Mouse (Mus musculus): Measurements from ENCODE around the gene Naa20. TPM values are rescaled to one million over a fixed set of nuclear protein-coding genes. Genes with fewer than 3 reads are reported as not detected.
A peak's percentile ranks its signal among the peaks of the same experiment; 100 is the strongest.
"Not testable (repeated sequence)": the region's sequence is repeated elsewhere in the genome, so short reads cannot be mapped to it uniquely, and the experiment has no call there.

Gene Naa20
- total RNA-seq, 2 experiments from 2014 or later = 52.1 to 57.4 TPM

DNA sequence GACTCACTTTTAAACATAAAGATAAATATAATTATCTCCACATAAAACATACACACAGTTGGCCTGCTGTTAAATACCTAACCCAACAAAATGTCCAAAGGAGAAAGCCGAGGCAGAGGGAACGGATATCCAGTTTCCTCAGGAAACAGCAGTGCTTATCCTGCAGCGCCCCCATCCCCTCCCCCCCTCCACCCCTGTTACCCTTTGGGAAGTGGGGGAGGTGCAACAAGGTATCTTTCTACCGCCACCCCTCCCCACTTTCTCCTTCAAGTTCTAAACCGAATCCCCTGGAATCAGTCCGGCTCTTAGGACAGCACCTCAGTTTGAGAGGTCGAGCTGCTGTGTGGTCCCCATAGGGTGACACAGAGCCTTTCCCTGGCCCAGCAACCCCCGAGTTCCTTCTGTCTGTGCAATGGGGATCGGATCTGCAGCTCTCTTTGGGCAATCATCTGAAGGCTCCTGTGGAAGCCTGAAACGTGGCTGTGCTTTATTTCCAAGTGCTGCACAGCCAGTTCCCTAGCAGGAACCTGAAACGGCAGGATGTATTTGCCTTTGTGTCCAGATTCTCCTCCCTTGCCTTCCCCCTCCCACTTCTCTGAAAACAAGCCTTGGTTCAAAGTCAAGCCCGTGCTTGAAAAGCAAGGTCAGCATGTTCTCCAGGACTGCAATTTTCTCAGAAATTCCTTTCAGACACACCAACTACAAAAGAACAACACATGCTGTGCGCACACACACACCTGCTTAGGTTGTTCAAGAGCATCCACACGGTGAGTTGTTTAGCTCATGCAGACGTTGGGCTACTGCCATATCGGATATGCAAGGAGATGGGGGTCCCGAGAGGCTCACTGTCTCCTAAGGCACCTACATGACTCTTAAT, 17.6 kb upstream of the Naa20 start:
- DNase-seq (ENCODE audit: low spot score) = no peak

DNA sequence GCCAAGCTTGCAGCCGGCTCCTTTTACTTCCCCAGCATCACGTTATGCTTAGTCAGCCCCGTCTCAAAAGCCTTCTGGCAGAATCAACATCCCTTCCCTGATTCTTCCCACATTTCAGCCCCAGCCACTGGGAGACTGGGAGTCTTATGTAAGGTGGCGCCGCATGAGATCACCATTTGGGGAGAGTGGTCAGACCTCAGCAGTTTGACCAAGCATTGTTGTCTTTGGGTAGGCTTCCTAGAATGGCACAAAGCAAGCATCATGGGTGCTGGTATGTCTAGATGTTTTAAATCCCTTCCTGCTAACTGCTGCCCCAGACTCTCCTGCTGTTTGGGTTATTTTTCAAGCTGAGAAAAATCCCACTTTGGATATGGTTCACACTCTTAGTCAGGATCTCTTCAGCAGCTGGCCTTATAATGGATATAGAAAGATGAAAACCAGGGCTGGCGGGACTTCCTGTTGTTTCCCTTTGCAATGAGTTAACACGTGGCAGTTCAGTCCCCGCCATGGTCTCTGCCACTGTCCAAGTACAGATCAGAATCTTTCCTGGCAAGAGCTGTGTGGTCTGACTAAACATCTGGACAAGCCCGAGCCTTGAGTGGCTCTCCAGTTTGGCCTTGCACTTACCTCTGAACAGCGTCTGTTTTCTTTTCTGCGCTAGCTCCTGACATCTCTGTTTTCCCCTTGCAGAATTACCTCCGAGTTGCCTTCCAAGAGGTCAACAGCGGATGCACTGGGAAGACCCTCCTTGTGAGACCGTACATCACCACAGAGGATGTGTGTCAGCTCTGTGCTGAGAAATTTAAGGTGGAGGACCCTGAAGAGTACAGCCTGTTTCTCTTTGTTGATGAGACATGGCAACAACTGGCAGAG, 16.8 kb upstream of the Naa20 start:
- DNase-seq (ENCODE audit: low spot score) = peak; percentile 69

DNA sequence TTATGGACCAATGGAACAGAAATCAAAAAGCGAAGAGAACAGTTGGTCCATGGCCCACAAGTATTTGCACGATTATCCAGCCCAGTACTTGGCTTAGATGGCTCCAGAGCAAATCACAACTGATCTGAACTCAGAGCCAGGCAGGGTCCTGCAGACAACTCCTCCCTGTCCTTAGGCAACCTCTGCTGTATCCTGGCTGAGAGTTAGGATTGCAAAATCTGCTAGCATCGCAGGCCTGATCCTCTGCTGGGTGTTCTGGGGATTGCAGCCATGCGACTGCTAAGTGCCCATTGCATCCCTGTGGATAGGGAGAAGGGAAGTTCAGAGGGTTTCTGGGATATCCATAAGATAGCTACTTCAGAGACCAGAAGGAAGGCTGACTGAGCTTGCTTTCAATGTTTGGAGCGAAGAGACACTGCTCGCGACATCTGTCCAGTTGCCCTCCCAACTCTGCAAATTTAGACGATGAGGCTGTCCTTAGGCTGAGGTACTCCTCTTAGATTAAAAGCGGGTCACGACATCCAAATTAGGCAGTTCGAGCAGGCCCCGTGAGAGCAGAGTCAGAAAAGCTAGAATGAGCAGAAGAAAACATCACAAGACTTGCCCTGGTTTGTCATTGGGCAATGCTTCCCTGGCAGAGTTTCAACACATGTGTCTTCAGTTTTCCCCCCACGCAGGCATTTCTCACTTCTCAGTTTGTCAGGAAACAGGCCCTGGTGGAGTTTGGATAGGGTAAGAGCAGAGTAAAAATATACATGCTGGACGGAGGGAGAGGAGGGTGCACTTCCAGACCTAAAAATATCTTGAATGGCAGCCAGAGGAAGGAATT, 13.7 kb upstream of the Naa20 start:
- DNase-seq (ENCODE audit: low spot score) = peak; percentile 81

DNA sequence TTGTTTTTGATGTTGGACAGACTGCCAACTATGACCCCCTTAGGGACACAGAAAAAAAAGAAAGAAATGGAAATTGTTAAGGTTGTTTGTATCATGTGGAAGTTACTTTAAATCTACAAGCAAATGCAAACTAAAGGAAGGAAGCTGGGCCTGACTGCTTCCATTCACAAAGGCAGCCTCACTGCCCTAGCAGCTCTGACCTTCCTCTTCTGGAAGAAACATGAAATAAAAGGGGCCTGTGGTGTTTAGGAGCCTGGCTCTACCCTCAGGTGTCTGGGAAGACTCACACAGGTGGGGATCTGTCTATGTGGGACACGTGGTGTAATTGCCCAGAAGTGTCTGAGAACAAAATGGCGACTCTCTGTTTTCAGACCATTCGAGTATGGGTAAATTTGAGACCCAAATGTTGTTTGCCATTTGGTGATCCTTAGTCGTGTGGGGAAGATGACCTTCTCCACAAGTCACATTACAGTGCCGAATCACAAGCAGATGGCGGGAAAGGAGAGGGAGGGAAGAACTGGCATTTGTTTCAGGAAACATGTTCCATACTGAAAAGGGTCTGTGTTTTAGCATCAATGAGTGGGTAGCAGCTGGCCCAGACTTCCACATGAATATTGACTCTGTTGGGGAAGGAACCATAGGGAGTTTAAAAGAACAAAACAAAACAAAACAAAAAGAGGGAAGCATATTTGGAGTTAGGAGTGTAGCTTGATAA, 13.0 kb upstream of the Naa20 start:
- no peak for DNase-seq (ENCODE audit: low spot score)

DNA sequence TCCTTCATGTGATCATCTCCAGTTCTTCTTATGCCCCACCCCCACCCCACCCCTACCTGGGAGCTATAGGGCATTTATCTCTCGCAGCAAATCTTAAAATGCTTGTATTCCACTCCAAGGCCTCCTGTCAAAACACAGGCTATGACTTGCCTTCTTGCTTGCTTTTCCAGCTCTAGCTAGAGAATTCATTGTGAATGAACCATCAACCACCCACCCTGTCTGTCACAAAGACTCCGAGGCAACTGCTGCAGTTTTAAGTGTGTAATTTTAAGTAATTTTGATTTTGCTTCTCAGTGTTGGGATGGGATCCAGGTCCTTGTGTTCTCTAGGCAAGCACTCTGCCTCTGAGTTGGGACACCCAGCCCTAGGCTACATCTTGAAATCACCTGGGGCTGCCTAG, 11.3 kb upstream of the Naa20 start:
- no peak for DNase-seq (ENCODE audit: low spot score)

DNA sequence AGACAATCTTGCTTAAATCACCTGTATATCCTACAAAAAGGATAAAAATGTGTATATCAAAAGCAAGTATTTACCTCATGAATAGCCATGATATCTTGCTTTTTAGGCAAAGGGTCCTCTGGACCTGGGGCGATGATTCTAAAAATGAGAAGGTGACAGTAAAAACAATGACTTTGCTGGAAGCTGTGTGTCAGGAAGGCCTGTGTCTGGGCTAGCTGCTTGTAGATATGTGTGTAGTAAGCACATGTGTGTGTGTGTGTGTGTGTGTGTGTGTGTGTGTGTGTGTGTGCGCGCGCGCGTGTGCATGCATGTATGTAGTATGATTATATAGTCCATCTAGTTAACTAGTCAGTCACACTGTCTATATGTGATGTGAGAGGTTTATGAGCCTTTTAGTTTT, 8.1 kb upstream of the Naa20 start:
- DNase-seq (ENCODE audit: low spot score) = no peak

DNA sequence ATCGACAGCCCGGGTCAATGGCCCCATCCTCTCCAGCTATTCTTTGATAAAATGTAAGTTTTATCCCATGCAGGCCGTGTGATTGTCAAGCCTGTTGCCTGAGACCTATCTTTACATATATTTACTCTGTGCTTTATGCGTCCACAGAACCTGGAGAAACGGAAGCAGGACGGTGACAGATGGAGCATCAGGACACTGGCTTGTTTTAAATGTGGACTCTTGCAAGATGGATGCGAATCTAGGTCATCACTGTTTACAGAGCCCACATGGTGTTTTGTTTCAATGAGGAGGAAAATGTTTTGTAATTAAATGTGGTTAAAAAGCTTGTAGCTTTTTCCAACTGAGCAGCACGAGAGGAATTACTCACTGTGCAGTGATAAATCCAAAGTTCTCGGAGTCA, 3.8 kb upstream of the Naa20 start:
- DNase-seq (ENCODE audit: low spot score) = no peak

DNA sequence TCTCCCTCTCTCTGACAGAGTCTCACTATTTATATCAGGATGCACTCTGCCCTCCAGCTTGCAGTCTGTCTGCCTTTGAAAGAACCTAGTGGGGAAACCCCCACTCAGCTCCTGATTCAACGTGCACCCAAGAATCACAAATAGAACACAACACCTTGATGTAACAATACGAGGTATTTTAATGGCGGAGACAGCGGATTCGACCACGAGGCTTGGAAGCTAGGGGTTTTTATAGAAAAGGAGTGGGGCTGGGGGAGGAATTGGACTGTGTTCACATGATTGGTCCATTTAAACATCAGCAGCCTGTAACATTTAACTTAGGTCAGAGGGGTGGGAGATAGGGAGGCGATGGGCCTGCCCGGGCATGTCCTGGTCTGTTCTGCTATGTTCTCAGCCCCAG, 1.6 kb upstream of the Naa20 start:
- not testable (repeated sequence) for DNase-seq (ENCODE audit: low spot score)

DNA sequence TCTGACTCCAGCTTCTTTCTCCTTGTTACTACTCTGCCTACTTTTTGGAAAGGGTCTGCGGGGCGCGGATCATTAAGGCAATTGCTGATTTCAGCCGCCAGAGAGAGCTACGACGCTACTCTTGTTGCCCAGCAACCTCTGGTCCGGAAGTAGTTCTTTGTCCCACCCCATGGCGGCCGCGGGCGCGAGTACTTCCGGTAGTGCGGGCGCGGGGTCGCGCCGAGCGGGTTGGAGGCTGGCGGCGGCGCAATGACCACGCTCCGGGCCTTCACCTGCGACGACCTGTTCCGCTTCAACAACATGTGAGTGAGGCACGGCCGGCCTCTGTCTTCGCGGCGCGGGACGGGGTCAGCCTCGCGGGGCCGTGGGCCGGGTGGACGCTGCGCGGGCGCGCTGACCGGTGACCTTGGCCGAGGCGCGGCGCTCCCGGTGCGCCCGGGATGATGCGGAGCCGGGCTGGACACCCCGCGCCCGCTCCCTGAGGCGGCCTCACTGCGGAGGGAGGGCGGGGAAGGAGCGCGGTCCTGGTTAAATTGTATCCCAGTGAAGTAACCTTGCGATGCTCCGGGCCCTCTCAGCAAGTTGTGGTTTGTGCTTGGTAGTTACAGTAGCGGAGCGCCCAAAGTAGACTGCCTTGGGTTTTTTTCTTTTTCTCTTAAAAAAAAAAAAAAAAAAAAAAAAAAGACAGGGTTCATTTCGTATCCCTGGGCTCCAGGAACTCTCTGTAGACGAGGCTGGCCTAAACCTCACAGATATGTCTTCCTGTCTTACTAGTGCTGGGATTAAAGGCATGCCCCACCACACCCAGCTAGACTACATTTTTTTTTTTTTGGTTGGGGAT, 1.4 kb downstream of the Naa20 start:
- peak; percentile 92 for DNase-seq (ENCODE audit: low spot score)

DNA sequence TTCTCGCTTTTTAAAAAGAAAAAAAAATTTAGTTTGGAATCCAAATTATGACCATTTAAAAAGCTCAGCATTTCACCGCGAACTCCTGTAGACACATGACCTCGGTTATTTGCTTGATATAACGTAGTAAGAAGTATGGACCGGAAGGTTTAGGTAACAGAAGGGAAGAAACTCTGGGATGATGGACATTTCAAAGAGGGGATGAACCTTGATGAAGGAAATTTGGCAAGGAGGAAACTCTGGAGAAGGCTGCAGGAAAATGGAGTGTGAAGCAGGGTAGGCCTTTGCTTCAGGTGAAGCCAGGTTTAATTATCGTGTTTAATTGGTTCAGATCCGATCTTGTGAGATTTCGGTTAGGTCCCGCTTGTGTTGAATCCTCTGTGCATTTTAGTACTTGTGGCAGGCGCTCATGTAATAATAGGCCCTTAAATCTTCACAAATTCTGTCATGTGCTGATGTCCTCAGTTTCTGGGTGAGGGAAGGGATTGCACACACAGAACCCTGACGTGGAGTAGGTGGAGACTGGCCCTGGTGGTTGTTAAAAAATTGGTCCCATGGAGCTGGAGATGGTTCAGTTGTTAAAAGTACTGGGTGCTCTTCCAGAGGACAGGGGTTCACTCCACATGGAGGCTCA, 2.2 kb downstream of the Naa20 start:
- no peak for DNase-seq (ENCODE audit: low spot score)

DNA sequence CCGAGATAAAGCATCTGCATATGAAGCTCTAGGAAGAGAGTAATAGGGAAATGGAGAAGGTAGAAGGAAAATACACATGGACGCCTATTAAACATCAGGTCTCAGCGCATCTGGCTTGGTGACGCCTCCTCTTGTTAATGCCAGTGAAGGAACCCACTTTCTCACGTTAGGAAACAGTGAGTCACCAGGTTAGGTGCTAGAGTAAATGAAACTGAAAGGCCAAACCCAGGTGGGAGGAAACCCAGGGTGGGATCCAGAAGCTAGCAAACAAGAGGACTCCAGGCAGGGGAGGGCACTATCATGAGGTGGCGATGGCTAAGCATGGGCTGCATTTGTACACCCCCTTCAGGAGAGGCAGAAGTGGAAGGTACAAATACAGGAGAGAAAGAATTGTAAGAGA, 3.3 kb downstream of the Naa20 start:
- DNase-seq (ENCODE audit: low spot score) = no peak

DNA sequence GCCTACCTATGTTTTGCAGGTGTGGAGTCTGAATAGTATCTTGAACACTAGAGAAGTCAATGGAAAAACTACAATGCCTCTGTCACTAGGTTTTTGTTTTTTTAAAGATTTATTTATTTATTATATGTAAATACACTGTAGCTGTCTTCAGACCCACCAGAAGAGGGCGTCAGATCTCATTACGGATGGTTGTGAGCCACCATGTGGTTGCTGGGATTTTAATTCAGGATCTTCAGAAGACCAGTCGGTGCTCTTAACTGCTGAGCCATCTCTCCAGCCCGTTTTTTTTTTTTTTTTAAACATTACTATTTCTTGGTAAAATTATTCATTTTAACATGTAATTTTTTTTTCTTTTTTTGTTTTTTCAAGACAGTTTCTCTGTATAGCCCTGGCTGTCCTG, 4.0 kb downstream of the Naa20 start:
- DNase-seq (ENCODE audit: low spot score) = not testable (repeated sequence)

DNA sequence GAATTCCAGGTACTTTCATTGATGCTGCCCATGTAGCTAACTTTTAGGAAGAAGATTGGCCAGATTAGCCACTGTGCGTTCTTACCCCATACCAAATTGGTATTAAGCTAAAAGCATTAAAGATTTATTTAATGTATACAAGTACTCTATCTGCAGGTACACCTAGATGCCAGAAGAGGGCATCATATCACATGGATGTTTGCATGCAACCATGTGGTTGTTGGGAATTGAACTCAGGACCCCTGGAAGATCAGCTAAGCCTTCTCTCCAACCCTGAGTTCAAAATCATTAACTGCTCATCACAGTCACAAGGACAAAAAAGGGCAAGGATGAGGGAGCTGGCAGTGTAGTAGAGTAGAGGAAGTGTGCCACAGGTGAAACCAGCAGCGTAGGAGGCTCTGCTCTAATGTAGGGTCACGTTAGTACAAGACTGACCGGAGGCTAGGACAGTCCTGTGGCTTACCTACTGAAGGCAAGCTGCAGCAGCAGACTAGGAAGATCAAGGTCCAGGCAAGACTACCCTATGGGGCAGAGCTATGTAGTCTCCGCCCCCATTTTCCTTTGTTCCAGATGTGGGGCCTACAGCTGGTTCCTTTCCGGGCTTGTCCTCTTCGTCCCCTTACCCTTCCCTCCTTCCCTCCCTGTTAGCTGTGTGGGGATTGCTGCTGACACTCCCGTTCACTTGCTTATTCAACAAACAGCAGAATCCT, 19.2 kb downstream of the Naa20 start:
- no peak for DNase-seq (ENCODE audit: low spot score)

DNA sequence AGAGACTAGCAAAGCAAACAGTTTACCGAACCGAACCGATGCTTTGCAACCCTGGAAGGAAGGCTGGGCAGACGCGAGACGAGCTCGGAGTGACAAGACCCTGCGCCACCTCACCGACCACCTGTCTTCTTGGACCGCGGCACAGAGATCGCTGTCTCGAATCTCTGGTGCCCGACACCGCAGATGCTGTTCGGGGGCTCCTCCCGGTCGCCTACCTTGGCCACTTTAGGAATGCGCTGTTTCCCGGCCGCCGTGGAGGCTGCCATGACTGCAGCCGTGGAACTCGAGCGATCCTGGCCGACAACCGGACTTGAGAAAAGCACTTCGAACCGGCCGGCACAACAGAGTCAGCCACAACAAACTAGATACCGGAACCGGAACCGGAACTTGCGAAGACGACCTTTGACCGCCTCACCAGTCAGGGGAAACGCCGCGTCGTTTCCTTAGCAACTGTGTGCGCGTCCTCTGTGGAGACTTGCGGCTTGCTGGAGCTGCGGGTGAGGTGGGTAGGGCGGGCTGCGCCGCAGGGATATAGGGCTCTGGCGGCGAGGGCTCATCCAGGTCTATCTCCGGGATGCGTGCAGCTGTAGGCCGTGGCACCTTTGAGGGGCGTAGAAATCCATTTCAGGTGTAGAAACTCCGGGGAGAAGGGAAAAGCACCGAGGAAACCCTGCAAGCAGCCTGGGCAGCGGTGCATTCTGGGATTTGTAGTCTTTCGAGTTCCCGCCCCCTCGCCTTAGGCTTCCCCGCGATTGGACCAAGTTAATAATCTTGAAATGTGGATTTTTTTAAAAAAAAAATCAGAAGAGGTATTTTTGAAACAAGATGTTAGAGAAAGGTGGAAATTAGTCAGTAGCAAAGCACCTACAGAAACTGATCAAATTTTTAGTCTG, 32.7 kb downstream of the Naa20 start, which contains the start of the genes Cfap61 and Crnkl1:
Gene Cfap61 (plus strand): TSS at position 446 of the 893 bp plus-strand sequence.
Gene Crnkl1 (minus strand): TSS at position 676 of the 893 bp plus-strand sequence.
- DNase-seq (ENCODE audit: low spot score) = peak; percentile 95

DNA sequence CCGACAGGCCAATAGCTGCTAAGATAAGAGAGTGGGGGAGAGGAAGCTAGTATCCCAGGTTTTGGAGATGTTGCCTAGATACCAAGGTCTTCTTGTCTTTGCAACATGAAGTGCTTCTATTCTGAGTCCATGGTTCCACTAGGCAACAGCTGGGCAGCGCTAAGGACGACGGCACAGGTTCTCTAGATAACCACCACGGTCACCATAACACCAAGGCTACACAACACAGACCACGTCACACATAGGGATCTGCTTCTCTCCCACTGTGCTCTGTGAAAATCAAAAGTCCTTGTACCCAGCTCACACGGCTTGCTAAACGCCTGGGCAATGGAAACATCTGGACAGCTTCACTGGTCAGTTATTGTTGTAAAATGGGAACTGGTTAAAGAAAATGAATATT, 35.1 kb downstream of the Naa20 start:
- no peak for DNase-seq (ENCODE audit: low spot score)

DNA sequence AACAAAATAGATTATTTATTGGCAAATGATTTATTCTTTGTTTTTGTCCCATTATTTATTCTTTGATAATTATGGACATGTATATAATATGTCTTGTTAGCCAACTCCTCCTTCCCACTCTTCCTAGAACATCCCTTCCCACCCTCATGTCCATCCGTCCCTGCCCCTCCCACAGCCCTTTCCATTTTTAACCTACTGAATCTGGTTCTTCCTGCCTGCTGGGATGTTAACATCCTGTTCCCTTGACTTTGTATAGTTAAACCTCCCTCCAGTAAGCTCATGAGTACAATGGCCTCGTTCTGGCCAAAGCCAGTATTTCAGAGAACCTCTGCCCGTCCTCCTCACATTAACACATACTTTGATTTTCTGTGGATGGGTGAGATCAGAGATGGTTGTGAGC, 39.5 kb downstream of the Naa20 start:
- no peak for DNase-seq (ENCODE audit: low spot score)

DNA sequence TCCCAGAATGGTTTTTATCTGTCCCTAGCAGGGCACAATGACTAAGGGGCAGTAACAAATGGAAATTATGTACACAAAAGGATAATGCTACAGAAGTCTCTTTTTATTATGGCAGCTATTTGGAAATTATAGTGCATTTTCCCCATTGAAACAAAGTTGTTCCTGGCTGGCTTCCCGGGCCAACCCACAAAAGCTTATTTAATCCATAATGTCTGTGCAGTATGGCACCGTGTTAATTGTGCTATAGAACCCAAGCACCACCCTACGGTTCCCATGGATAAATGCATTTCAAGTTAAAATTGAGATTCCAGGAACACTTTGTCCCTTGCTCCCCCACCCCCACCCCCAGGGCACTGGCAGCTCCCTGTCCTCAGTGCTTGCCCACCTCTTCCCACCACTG, 42.4 kb downstream of the Naa20 start:
- no peak for DNase-seq (ENCODE audit: low spot score)
